Mouse (Mus musculus) T-helper 2 cell (primary cell): ENCODE results near the gene Tanc2.

Experiments
- in situ Hi-C: fragments of 300-600 bp; cut with MboI, MseI; formaldehyde crosslinking; loops from one replicate; pipeline ENCODE4 v1.15.1; 2025; ENCODE audit warnings: high pct_unique_total_duplicates

Tanc2 gene

DNA sequence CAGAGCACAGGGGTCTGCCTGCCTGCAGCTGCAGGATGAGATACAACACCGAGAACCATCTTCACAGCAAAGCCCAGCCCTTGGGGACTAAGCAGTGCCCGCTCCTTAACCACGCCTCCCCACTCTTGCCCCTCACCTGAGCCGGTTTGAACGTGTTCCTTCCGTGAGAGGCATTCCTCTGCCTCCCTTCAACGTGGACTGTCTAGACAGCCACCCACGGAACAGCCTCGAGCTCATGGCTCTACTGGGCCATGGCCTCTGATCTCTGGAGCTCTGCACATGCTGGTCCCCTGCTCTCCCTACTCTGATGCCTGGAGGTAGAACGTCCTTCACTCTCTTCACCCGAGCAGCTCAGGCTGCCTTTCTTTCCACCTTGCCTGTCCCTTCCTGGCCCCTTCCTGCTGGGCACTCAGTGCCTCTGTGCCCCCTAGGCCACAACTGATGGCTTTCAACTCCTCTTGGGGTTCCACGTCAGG lies 363.2 kb downstream of the Tanc2 start, which contains the start of gene Cyb561:
Gene Cyb561 (minus strand): TSS at position 426 of the 476 bp plus-strand sequence.
- in situ Hi-C loops: no loop called here

DNA sequence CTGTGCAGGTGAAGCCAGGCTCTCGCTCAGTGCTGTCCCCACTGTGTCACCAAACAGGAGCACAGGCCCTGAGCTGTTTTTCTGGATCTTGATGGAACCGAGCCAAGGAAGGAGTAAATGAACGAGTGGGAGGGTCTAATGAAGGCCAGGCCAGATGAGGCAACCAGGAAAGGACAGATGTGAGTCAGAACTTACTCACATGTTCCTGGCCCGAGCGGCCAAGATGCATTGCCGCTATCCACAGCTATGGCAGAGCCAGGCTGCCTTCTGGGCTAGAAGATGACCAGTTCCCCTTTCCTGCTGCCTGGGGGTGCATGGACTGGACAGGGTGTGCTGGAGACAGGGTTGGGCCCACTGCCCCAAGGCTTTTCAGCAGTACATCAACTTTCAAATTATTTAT lies 363.6 kb downstream of the Tanc2 start:
- in situ Hi-C loops: no loop called here

DNA sequence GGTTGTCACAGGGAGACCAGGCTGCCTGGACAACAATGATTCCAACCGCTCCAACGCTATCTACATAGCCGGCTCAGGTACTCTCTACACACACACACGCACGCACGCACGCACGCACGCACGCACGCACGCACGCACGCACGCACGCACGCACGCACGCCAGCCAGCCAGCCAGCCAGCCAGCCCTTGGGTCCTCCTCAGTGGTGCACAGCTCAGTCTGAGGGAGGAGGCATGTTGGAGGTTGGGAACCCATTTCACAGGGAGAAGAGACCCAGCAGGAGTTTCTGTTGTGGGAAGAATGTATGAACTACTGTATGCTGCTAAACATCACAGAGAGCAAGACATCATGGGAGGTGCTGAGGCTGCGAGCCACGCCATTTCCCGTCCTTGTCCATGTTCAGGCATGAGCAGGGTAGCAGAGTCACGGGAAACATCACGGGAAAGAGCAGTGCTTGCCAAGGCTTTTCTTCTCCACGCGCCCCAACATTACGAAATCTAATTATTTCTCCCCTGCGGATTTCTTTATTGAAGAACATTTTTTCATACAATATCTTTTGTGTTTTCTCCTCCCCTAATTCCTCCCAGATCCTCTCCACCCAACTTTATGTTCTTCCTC lies 366.1 kb downstream of the Tanc2 start:
- in situ Hi-C loops: no loop called here

DNA sequence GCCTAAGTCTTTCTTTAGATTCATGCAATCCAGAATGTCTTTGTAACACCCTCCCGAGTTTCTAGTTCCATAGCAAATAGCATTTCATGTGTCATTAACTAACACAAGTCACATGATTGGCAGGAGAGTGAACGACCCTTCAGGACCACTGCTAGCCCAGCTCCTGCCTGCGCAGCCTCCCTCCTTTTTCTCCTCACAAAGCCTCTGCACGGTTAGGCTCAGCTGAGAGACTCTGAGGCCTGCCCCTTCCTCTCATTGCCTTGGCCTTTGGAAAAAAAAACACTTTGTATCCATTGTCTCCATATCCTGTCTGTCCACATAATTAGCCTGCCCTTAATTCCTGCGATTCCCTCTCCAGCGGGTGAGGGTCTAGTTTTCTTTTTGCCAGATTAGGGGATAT lies 367.7 kb downstream of the Tanc2 start:
- in situ Hi-C loops: no loop called here

DNA sequence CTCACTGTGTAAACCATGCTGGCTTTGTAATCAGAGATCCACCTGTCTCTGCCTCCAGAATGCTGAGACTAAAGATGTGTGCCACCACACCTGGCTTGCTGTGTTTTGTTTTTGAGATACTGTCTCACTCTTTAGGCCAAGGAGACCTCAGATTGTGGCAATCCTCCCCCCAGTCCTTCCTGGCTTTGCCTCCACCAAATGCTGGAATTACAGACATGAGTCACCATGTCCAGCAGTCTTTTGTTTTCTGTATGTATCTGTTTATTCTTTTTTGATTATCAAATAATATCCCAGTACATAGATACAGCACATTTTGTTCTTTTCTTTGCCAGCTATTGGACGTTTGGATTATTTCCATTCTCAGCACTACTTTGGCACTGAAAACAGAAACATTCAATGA lies 368.8 kb downstream of the Tanc2 start:
- in situ Hi-C loops: no loop called here

DNA sequence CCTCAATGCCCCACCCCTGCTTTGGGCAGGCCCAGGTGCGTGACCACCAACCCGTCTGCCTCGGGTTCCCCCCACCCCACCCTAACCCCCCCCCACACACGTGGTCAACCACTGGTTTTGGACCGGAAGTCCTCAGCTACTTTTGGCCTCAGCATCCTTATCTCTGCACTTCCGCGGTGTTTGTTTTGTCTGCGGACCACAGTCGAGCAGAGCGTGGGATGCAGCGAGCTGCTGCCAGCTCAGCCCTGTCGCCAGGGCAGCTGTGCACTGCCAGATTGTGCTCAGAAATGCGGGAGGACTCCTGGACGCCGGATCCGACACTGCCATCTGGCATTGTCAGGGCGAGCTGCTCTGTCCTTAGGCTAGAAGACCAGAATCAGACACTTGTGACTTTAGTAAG lies 369.6 kb downstream of the Tanc2 start:
- in situ Hi-C loops: no loop called here

DNA sequence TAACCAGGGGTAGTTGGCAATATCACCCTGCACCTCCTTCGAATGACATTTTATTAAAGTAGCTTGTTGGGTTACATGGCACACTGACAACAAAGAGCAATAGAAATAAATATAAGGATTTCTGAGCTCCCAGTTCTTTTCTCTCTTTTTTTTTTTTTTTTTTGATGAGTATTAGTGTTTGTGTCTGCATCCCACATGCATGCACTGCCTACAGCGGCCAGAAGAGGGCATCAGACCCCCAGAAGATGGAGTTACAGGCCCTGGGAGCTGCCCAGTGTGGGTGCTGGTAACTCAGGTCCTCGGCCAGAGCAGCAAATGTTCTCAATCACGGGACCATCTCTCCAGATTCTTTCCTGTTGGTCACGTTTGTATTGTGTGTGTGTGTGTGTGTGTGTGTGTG lies 374.9 kb downstream of the Tanc2 start:
- in situ Hi-C loops: no loop called here

DNA sequence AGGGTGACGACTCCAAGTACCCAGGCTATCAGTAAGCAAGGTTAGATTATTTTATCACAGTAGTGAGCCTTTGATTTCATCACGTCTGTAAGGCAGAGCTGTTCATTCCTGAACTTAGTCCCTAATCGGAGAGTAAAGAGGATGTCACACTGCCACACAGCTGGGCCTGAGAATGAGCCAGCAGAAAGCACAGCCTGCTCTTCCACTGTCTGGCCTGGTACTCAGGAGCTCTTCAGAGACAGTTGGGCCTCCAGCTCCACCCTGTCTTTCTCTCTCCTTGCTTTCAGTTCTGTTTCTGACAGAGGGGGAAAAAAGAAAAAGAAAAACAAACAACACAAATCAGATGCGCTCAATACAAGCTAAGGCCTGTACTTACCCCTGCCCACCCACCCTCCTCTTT lies 376.5 kb downstream of the Tanc2 start:
- in situ Hi-C loops: no loop called here

DNA sequence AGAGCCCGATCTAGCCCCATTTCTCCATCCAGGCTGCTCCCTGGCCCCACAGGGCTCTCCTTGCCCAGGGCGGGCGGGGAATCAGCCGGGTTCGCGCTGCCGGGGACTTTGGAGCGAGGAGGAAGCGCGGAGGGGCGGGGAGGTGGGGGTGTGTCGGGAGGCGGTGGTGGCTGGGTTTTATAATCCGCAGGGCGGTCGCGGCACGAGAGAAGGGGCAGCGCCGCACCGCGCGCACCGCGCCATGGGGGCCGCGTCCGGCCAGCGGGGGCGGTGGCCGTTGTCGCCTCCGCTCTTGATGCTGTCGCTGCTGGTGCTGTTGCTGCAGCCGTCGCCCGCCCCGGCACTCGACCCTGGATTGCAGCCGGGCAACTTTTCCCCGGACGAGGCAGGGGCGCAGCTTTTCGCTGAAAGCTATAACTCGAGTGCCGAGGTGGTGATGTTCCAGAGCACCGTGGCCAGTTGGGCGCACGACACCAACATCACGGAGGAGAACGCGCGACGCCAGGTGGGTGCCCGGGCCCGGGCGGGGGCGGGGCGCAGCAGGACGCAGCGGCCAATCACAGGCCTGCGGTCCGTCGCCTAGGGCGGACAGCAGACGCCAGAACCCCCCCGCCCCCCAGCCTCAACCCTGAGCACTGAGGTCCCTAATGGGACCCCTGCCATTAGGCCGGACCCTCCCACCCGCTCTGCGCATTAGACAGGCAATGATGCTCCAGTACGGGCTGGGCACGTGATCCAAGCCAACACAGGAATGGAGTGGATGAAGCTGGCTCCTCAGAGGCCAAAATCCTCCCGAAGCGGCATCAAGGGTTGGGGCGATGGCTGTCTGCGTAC lies 378.2 kb downstream of the Tanc2 start, which contains the start of gene Ace:
Gene Ace (plus strand): TSS at position 205 of the 834 bp plus-strand sequence.
- in situ Hi-C loops: no loop called here

DNA sequence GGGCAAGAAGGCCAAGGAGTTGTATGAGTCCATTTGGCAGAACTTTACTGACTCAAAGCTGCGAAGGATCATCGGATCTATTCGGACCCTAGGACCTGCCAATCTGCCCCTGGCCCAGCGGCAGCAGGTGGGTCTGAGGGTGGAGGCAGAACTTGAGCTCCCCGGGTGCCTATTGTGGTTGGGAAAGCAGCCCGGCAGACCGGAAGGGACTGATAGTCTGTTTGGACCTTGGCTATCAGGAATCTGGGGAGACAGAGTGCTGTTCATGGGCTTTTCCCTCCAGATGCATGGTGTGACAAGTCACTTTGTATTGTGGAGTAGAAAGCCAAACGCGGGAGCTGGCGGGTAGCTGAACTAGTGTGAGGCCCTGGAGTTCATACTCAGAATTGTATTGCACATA lies 379.2 kb downstream of the Tanc2 start:
- in situ Hi-C loops: no loop called here

DNA sequence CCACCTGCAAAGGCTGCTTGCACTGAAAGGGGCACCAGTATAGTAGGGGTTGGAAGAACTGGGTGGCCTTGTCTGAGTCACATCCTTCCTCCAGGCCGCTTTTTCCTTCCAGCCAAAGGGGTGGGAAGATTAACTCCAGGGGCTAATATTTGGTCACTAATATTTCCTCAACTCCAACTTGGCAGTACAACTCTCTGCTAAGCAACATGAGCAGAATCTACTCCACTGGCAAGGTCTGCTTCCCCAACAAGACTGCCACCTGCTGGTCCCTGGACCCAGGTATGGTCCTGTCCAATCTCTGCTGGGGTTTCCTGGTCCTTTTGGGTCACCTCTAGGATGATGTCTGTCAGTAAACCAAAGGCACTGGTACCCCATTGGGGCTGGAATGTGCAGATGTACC lies 379.7 kb downstream of the Tanc2 start:
- in situ Hi-C loops: no loop called here

DNA sequence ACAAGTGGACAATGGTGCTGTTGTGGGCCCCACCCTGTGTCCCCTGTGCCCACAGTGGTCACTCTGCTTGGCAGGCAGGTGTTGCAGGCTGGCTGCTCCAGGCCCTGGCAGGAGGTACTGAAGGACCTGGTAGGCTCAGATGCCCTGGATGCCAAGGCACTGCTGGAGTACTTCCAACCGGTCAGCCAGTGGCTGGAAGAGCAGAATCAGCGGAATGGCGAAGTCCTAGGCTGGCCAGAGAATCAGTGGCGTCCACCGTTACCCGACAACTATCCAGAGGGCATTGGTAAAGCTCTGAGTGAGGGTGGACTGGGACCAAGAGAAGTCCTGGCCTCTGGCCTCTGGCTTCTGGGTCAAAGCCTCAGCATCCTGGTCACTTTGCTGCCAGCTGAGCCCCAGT lies 384.8 kb downstream of the Tanc2 start:
- in situ Hi-C loops: no loop called here

DNA sequence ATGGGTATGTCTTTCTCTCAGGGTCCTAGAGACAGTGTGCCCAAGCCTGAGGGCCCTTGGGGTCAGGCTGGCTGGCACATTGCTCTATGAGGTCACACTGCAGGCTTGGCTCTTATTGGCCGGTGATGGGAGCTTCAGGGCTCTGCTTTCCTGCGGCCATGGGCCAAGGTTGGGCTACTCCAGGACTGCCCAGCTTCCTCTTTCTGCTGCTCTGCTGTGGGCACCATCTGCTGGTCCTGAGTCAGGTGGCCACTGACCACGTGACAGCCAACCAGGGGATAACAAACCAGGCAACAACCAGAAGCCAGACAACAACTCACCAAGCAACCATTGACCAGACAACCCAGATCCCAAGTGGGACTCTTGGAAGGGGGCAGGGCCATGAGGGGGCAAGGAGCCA lies 385.3 kb downstream of the Tanc2 start:
- in situ Hi-C loops: no loop called here

DNA sequence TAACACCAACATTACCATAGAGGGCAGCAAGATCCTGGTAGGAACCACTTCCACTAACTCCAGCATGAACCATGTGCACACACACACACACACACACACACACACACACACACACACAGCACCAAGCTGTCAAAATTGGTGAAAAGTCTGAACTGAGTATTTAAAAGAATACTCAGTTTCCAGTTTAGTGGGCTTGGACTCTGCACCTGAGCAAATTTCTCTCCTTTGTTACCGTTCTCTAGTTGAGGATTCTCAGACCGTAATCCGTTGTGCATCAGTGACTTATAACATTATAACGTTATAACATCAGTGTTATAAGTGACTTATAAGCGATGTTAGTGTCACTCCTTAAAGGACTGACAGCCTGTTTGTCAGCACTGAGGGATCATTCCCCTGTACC lies 385.9 kb downstream of the Tanc2 start:
- in situ Hi-C loops: no loop called here

DNA sequence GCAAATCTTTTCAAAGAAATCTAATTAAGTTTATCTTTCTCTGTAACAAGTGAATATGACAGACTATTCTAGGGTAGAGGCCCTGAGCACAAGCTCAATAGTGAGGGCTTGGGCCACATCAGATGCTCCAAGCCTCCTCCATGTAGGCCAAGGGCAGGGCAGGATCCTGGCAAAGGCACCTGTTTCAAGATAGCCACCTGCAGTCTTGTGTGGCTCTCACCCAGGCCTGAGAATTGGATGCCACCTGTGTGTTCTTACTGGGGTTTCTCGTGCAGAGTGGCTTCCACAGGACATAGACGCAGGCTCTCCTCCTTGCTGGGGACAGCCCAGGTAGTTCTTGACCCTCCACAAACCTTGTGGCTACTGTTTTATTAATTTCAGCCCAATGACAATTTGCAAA lies 388.4 kb downstream of the Tanc2 start:
- in situ Hi-C loops: no loop called here

DNA sequence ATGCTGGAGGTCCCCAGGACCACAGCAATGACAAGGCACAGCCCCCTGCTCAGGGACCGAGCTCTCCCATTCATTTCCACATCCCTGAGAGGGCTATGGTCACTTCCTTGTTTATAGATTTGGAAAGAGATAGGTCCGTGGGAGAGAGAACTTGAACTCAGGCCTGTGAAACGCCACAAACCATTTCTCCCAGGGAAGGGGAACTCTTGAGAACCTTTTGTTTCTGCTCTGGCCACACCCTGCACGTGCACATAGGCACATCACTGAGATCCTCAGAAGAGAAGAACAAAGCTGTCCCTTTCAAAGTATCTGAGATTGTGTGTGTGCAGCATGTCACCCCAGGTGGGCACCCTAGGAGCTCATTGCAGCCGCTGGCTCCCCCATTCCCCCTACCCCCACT lies 388.8 kb downstream of the Tanc2 start:
- in situ Hi-C loops: no loop called here
